ENCODE assay signal across 25 mouse cellular contexts in genomic region chr15:25282346-25282745, GRCm38 (mm10).
DNase-seq lines count a peak whose midpoint lies in the region; ATAC-seq and TF ChIP-seq lines count a peak whose summit lies in the region.
"Had no signal": no experiment of that assay in that cellular context is flagged by ENCODE, and none has a peak within 500 bp of the region (broad histone marks: within the 10 kb centered on the region; RNA-seq: fewer than 3 reads in every experiment).

No protein-coding gene starts in this region.

- intact Hi-C loops in left cerebral cortex, adult 2 months (cut with DNase I): no loop called here

- ATAC-seq in common myeloid progenitor, adult 5-6 weeks (replicated peaks; ENCODE audit: low read depth, poor library complexity, severe bottlenecking): peak; percentile 85
- peak; percentile 75 for ATAC-seq in monocyte, adult 5-6 weeks (replicated peaks; ENCODE audit: insufficient number of reproducible peaks, low FRiP score, low TSS enrichment, poor library complexity, severe bottlenecking)
- ATAC-seq: hindbrain, postnatal 0 days; intestine, embryonic 16.5 days; midbrain, embryonic 13.5 days had no signal

- no peak for TF ChIP-seq POLR2A in CH12.LX (IDR thresholded peaks at IDR 0.05; ENCODE audit: low read depth, low read length)

- no peak overlapping the region for H3K4me3 ChIP-seq in left cerebral cortex, adult 2 months
- no peak overlapping the region for H3K4me3 ChIP-seq in CH12.LX (replicated peaks in 1 of 3; ENCODE audit: low read depth in 2 of 3, low read length in 2 of 3, poor library complexity in 1 of 3)
- H3K4me3 ChIP-seq: embryonic facial prominence, embryonic 12.5 days; gastrocnemius, adult 2 months; megakaryocyte, embryonic 14.5 days; midbrain, embryonic 13.5 days; neural tube, embryonic 12.5 days had no signal

- no peak for TF ChIP-seq EP300 in CH12.LX (IDR thresholded peaks at IDR 0.05; ENCODE audit: low read length)

- H3K27me3 ChIP-seq in CH12.LX (replicated peaks): no peaks in the 10 kb centered on the region
- H3K27me3 ChIP-seq: embryonic facial prominence, embryonic 12.5 days; megakaryocyte, embryonic 14.5 days; midbrain, embryonic 13.5 days had no signal

- in situ Hi-C loops in CH12.LX (cut with MboI; ENCODE audit: low pct_ligation_motif_present, low pct_unique_long_range_greater_than_20kb, low sequenced_read_pairs): no loop called here

- no peak for DNase-seq in left cerebral cortex, adult 2 months (ENCODE audit: extremely low spot score in 1 of 2, low spot score in 2 of 2)
- DNase-seq in left cerebral cortex, adult 8-10 months (ENCODE audit: low spot score in 2 of 2): no peak
- peak; percentile 37 for DNase-seq in CH12.LX (ENCODE audit: extremely low read depth)
- no peak for DNase-seq in cerebellum, postnatal 25 days
- DNase-seq in adrenal gland, postnatal 25 days: no peak
- DNase-seq: adrenal gland, postnatal 10 days; B cell, adult 2 months; cerebellum, adult 11-12 months; cerebellum, postnatal 10 days; gastrocnemius, adult 2 months; kidney, adult 9 months; kidney, postnatal 14 days; right cerebral cortex, adult 18-20 months; right cerebral cortex, postnatal 4 days; thymus, adult 2 months had no signal

- no peak for TF ChIP-seq CTCF in left cerebral cortex, adult 2 months (IDR thresholded peaks at IDR 0.05)
- no peak for TF ChIP-seq CTCF in CH12.LX (conservative IDR thresholded peaks at IDR 0.05 in 1 of 2, IDR thresholded peaks at IDR 0.05 in 1 of 2; ENCODE audit: low read depth in 2 of 2, low read length in 2 of 2)

- H3K9ac ChIP-seq in CH12.LX (ENCODE audit: insufficient read depth, low read depth): no peak overlapping the region
- H3K9ac ChIP-seq: embryonic facial prominence, embryonic 12.5 days; midbrain, embryonic 13.5 days; neural tube, embryonic 12.5 days had no signal

- no peak overlapping the region for H3K4me2 ChIP-seq in CH12.LX (ENCODE audit: insufficient read depth, low read depth, poor library complexity, severe bottlenecking)
- H3K4me2 ChIP-seq: embryonic facial prominence, embryonic 12.5 days; heart, embryonic 11.5 days; midbrain, embryonic 13.5 days; neural tube, embryonic 12.5 days had no signal

- no peaks in the 10 kb centered on the region for H3K9me3 ChIP-seq in CH12.LX (replicated peaks; ENCODE audit: low read length)
- H3K9me3 ChIP-seq: embryonic facial prominence, embryonic 12.5 days; megakaryocyte, embryonic 14.5 days; midbrain, embryonic 13.5 days; neural tube, embryonic 12.5 days had no signal

- 0 out of 2 replicates have a peak overlapping the region, but pooled peaks have one; percentile 15 for H3K27ac ChIP-seq in left cerebral cortex, adult 2 months
- H3K27ac ChIP-seq in CH12.LX (ENCODE audit: insufficient read depth, low read depth): no peak overlapping the region
- H3K27ac ChIP-seq: embryonic facial prominence, embryonic 12.5 days; gastrocnemius, adult 2 months; hindbrain, postnatal 0 days; midbrain, embryonic 13.5 days; neural tube, embryonic 12.5 days; stomach, postnatal 0 days had no signal

- dilution Hi-C loops in CH12.LX (cut with MboI; ENCODE audit: extremely low pct_ligation_motif_present, extremely low pct_unique_long_range_greater_than_20kb, low sequenced_read_pairs): no loop called here

- H3K79me2 ChIP-seq in CH12.LX (replicated peaks; ENCODE audit: control insufficient read depth, extremely low read depth, insufficient read depth, poor library complexity, severe bottlenecking): no peaks in the 10 kb centered on the region

- H3K36me3 ChIP-seq in CH12.LX (replicated peaks in 1 of 2; ENCODE audit: control insufficient read depth in 1 of 2, insufficient read depth in 1 of 2, low read length in 1 of 2): no peaks in the 10 kb centered on the region
- H3K36me3 ChIP-seq: embryonic facial prominence, embryonic 12.5 days; midbrain, embryonic 13.5 days; neural tube, embryonic 12.5 days had no signal

- peaks cover 0 to 27% of the 10 kb centered on the region in 2 experiments; a peak in 2 of 4 replicates for H3K4me1 ChIP-seq in CH12.LX (ENCODE audit: control insufficient read depth in 1 of 2, insufficient read depth in 2 of 2)

- no peak for TF ChIP-seq RAD21 in CH12.LX (IDR thresholded peaks at IDR 0.05; ENCODE audit: low read depth, low read length)

TF ChIP-seq in CH12.LX, 34 proteins besides CTCF, POLR2A, EP300 and RAD21:
- TF ChIP-seq ZNF384 (IDR thresholded peaks at IDR 0.05; ENCODE audit: low read depth, low read length) (no peak), JUND (conservative IDR thresholded peaks at IDR 0.05; ENCODE audit: low read depth, low read length) (no peak), PAX5 (IDR thresholded peaks at IDR 0.05; ENCODE audit: low read length) (no peak), MAX (IDR thresholded peaks at IDR 0.05; ENCODE audit: low read length) (no peak), MAZ (IDR thresholded peaks at IDR 0.05; ENCODE audit: low read depth, low read length) (no peak), NELFE (IDR thresholded peaks at IDR 0.05; ENCODE audit: low read depth, low read length) (no peak), HCFC1 (IDR thresholded peaks at IDR 0.05; ENCODE audit: low read depth, low read length) (no peak), MYC (IDR thresholded peaks at IDR 0.05; ENCODE audit: low read depth, low read length) (no peak), CHD2 (IDR thresholded peaks at IDR 0.05; ENCODE audit: low read length) (no peak), E2F4 (IDR thresholded peaks at IDR 0.05; ENCODE audit: insufficient replicate concordance, low read depth, low read length) (no peak), NRF1 (IDR thresholded peaks at IDR 0.05; ENCODE audit: low read depth, low read length) (no peak), POLR2AphosphoS2 (IDR thresholded peaks at IDR 0.05; ENCODE audit: low read depth, low read length) (no peak), ELF1 (IDR thresholded peaks at IDR 0.05; ENCODE audit: low read depth, low read length) (no peak), BHLHE40 (IDR thresholded peaks at IDR 0.05; ENCODE audit: low read depth, low read length) (no peak), USF2 (conservative IDR thresholded peaks at IDR 0.05; ENCODE audit: low read depth, low read length) (no peak), USF1 (IDR thresholded peaks at IDR 0.05; ENCODE audit: low read depth, low read length) (no peak)
